Mouse (Mus musculus) ES-Bruce4 (cell line): ENCODE results near the gene Pigq.

Source experiments
- CTCF ChIP-seq: IDR thresholded peaks from one replicate; pipeline ENCODE4 v1.8.1; 2011; ENCODE audit warnings: low read depth, low read length
- EP300 ChIP-seq: IDR thresholded peaks from 2 replicates; pipeline ENCODE4 v1.6.1; 2011; ENCODE audit warnings: low read depth, low read length; ENCODE audit not compliant: insufficient read depth
- POLR2A ChIP-seq: IDR thresholded peaks from one replicate; pipeline ENCODE4 v1.8.1; 2011; ENCODE audit warnings: low read length; ENCODE audit not compliant: insufficient read depth

GRCm38 (mm10) chr17:25967652-25968051, 22.9 kb upstream of the Pigq start:
- TF ChIP-seq CTCF = no peak
- no peak for TF ChIP-seq POLR2A
- no peak for TF ChIP-seq EP300
